Mouse (Mus musculus): ENCODE measurements at regions not wholly inside any gene's neighbourhood (a gene's known extent, or its start where the extent isn't known, plus 50 kb on each side); places are given as distances from the start of the nearest gene placed in this dataset.

DNA sequence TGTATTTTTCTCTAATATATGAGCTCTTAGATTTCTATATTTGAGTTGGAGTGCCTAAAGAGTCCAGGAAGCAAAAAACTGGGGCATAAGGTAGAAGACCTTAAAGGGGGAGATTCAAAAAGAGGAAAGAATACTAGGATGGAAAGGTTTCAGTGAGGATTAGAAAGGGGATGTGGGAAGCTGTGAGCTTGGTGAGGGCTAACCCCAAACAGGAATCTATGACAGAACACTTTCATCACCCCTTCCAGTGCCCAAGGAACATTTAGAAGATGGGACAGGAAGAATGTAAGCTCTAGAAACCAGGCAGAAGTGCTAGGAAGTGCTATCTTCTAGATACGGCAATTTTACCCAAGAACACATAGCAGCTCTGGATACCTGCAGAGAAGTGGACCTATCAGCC lies 166.5 kb upstream of the Agr3 start:
- H3K9me3 ChIP-seq (replicated peaks; ENCODE audit: low read length): no peaks in the 10 kb centered on the region
- TF ChIP-seq EP300 (IDR thresholded peaks at IDR 0.05; ENCODE audit: low read length) (peak; percentile 34; the same call in 1 of the 2 replicates), SMC3 (IDR thresholded peaks at IDR 0.05; ENCODE audit: low read depth, low read length) (no peak)
- dilution Hi-C loops (cut with MboI; ENCODE audit: extremely low pct_ligation_motif_present, extremely low pct_unique_long_range_greater_than_20kb, low sequenced_read_pairs) (no loop called here), in situ Hi-C loops (cut with MboI; ENCODE audit: low pct_ligation_motif_present, low pct_unique_long_range_greater_than_20kb, low sequenced_read_pairs) (no loop called here)
- DNase-seq (ENCODE audit: extremely low read depth): no peak
- no peak overlapping the region for H3K4me2 ChIP-seq (ENCODE audit: insufficient read depth, low read depth, poor library complexity, severe bottlenecking)
- no peak overlapping the region for H3K27ac ChIP-seq (ENCODE audit: insufficient read depth, low read depth)
- no peak overlapping the region for H3K9ac ChIP-seq (ENCODE audit: insufficient read depth, low read depth)
- no peaks in the 10 kb centered on the region for H3K27me3 ChIP-seq (replicated peaks)
- H3K4me1 ChIP-seq (ENCODE audit: control insufficient read depth in 1 of 2, insufficient read depth in 2 of 2): peaks cover 0 to 4% of the 10 kb centered on the region in 2 experiments; a peak in 1 of 4 replicates
- no peaks in the 10 kb centered on the region for H3K36me3 ChIP-seq (replicated peaks in 1 of 2; ENCODE audit: control insufficient read depth in 1 of 2, insufficient read depth in 1 of 2, low read length in 1 of 2)
- no peaks in the 10 kb centered on the region for H3K79me2 ChIP-seq (replicated peaks; ENCODE audit: control insufficient read depth, extremely low read depth, insufficient read depth, poor library complexity, severe bottlenecking)
- no peak overlapping the region for H3K4me3 ChIP-seq (replicated peaks in 1 of 3; ENCODE audit: low read depth in 2 of 3, low read length in 2 of 3, poor library complexity in 1 of 3)

DNA sequence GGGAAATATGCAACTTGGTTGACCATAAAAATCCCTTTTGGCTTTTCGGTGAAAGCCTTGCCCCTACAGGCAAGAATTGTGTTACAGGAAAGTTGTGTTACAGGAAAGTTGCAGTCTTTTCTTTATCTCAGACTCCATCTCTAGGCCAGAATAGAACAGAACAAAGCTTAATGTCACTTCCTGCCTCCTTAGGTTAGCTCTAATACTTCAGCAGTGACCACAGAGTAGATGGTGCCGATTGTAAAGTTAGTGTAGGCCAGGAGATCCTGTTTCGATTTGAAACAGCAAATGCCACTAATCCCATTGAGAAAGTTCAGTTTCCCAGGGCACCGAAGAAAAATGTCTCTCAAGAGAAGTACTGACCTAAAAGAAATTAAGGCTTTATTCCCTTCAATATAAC lies 170.3 kb upstream of the Agr3 start:
- H3K9ac ChIP-seq (ENCODE audit: insufficient read depth, low read depth): no peak overlapping the region
- H3K4me1 ChIP-seq (ENCODE audit: control insufficient read depth in 1 of 2, insufficient read depth in 2 of 2): peaks cover 0 to 7% of the 10 kb centered on the region in 2 experiments; a peak in 1 of 4 replicates
- in situ Hi-C loops (cut with MboI; ENCODE audit: low pct_ligation_motif_present, low pct_unique_long_range_greater_than_20kb, low sequenced_read_pairs) (no loop called here), dilution Hi-C loops (cut with MboI; ENCODE audit: extremely low pct_ligation_motif_present, extremely low pct_unique_long_range_greater_than_20kb, low sequenced_read_pairs) (no loop called here)
- TF ChIP-seq RCOR1 (conservative IDR thresholded peaks at IDR 0.05; ENCODE audit: low read depth, low read length) (no peak), KAT2A (IDR thresholded peaks at IDR 0.05; ENCODE audit: insufficient replicate concordance, low read length) (no peak), BHLHE40 (IDR thresholded peaks at IDR 0.05; ENCODE audit: low read depth, low read length) (no peak), MAZ (IDR thresholded peaks at IDR 0.05; ENCODE audit: low read depth, low read length) (no peak), HCFC1 (IDR thresholded peaks at IDR 0.05; ENCODE audit: low read depth, low read length) (no peak), TCF12 (IDR thresholded peaks at IDR 0.05; ENCODE audit: low read depth, low read length) (no peak), POLR2AphosphoS2 (IDR thresholded peaks at IDR 0.05; ENCODE audit: low read depth, low read length) (no peak)
- no peak overlapping the region for H3K4me3 ChIP-seq (replicated peaks in 1 of 3; ENCODE audit: low read depth in 2 of 3, low read length in 2 of 3, poor library complexity in 1 of 3)
- H3K9me3 ChIP-seq (replicated peaks; ENCODE audit: low read length): no peaks in the 10 kb centered on the region
- no peaks in the 10 kb centered on the region for H3K36me3 ChIP-seq (replicated peaks in 1 of 2; ENCODE audit: control insufficient read depth in 1 of 2, insufficient read depth in 1 of 2, low read length in 1 of 2)
- no peak overlapping the region for H3K4me2 ChIP-seq (ENCODE audit: insufficient read depth, low read depth, poor library complexity, severe bottlenecking)
- DNase-seq (ENCODE audit: extremely low read depth): no peak
- no peak overlapping the region for H3K27ac ChIP-seq (ENCODE audit: insufficient read depth, low read depth)
- no peaks in the 10 kb centered on the region for H3K79me2 ChIP-seq (replicated peaks; ENCODE audit: control insufficient read depth, extremely low read depth, insufficient read depth, poor library complexity, severe bottlenecking)
- H3K27me3 ChIP-seq (replicated peaks): no peaks in the 10 kb centered on the region

DNA sequence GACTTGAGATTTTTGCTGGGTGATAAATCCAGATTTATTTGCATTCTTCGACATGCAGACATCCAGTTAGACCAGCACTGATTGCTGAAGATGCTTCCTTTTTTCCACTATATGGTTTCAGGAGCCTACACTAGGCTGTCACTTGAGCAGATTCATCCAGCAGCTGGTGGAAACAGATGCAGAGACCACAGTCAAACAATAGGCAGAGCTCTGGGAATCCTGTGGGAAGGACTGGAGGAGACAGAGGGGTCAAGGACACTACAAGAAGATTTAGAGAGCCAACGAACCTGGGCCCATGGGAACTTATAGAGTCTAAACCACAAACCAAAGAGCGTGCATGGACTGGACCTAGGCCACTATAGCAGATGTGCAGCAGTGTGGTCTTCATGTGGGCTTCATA lies 177.4 kb upstream of the Agr3 start:
- peaks cover 3 to 12% of the 10 kb centered on the region in 2 experiments; a peak in 2 of 4 replicates for H3K4me1 ChIP-seq (ENCODE audit: control insufficient read depth in 1 of 2, insufficient read depth in 2 of 2)
- H3K9ac ChIP-seq (ENCODE audit: insufficient read depth, low read depth): no peak overlapping the region
- dilution Hi-C loops (cut with MboI; ENCODE audit: extremely low pct_ligation_motif_present, extremely low pct_unique_long_range_greater_than_20kb, low sequenced_read_pairs) (no loop called here), in situ Hi-C loops (cut with MboI; ENCODE audit: low pct_ligation_motif_present, low pct_unique_long_range_greater_than_20kb, low sequenced_read_pairs) (no loop called here)
- no peak overlapping the region for H3K4me3 ChIP-seq (replicated peaks in 1 of 3; ENCODE audit: low read depth in 2 of 3, low read length in 2 of 3, poor library complexity in 1 of 3)
- DNase-seq (ENCODE audit: extremely low read depth): no peak
- H3K27ac ChIP-seq (ENCODE audit: insufficient read depth, low read depth): no peak overlapping the region
- H3K79me2 ChIP-seq (replicated peaks; ENCODE audit: control insufficient read depth, extremely low read depth, insufficient read depth, poor library complexity, severe bottlenecking): no peaks in the 10 kb centered on the region
- H3K27me3 ChIP-seq (replicated peaks): no peaks in the 10 kb centered on the region
- peaks cover 3% of the 10 kb centered on the region for H3K9me3 ChIP-seq (replicated peaks; ENCODE audit: low read length)
- no peak overlapping the region for H3K4me2 ChIP-seq (ENCODE audit: insufficient read depth, low read depth, poor library complexity, severe bottlenecking)
- H3K36me3 ChIP-seq (replicated peaks in 1 of 2; ENCODE audit: control insufficient read depth in 1 of 2, insufficient read depth in 1 of 2, low read length in 1 of 2): no peaks in the 10 kb centered on the region
- TF ChIP-seq SMC3 (IDR thresholded peaks at IDR 0.05; ENCODE audit: low read depth, low read length) (no peak), MEF2A (IDR thresholded peaks at IDR 0.05; ENCODE audit: borderline replicate concordance, low read depth, low read length) (no peak), MAFK (IDR thresholded peaks at IDR 0.05; ENCODE audit: insufficient replicate concordance, low read length) (no peak), ZKSCAN1 (IDR thresholded peaks at IDR 0.05; ENCODE audit: borderline replicate concordance, low read depth, low read length) (no peak), MAZ (IDR thresholded peaks at IDR 0.05; ENCODE audit: low read depth, low read length) (no peak), CHD2 (IDR thresholded peaks at IDR 0.05; ENCODE audit: low read length) (no peak), TCF12 (IDR thresholded peaks at IDR 0.05; ENCODE audit: low read depth, low read length) (no peak), ZC3H11A (IDR thresholded peaks at IDR 0.05; ENCODE audit: low read depth, low read length) (no peak), POLR2AphosphoS2 (IDR thresholded peaks at IDR 0.05; ENCODE audit: low read depth, low read length) (no peak), GABPA (IDR thresholded peaks at IDR 0.05; ENCODE audit: insufficient replicate concordance, low read depth, low read length) (no peak)

All from CH12.LX (cell line).